Mouse (Mus musculus): ENCODE data around the gene Lypd6b.

The Lypd6b gene

GRCm38 (mm10) chr2:49787376-49788050 is at the start of gene Lypd6b:
Gene Lypd6b, plus strand, starts transcription at chr2:49787688.
- no peak for DNase-seq (ENCODE audit: low read depth, low spot score)

DNA sequence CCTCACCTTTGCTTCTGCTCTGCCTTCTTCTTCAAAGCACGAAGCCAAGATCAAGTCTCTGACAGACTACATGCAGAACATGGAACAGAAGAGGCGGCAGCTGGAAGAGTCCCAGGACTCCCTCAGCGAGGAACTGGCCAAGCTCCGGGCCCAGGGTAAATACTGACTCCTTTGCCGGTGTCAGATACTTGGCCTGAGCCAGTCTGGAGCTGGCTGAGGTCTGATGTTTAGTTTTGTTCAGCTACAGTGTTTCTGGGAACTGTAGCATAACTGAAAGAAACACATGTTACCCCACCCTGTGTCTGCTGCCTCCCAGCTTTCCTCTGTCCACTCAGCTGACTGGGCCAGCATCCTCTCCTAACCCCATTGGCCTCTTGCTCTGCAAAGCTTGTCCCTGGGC is 48.4 kb upstream of the Lypd6b start:
- DNase-seq (ENCODE audit: low read depth, low spot score) = no peak

DNA sequence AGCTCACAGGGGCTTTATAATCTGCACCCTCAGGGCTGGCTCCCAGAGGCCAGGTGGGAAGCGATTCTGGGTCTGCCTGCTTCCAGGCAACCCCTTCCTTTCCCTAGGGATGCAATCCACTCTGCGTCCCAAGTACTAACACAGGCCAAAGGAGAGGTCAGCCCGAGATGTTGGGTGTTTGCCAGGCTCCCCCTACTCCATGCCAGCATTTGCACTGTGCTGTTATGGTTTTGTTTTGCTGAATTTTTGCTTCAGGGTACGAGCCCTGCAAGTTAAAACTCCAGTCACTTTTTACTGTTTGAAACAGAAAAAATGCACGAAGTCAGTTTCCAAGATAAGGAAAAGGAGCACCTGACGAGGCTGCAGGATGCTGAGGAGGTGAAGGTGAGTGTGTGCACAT is 46.5 kb upstream of the Lypd6b start:
- no peak for DNase-seq (ENCODE audit: low read depth, low spot score)

DNA sequence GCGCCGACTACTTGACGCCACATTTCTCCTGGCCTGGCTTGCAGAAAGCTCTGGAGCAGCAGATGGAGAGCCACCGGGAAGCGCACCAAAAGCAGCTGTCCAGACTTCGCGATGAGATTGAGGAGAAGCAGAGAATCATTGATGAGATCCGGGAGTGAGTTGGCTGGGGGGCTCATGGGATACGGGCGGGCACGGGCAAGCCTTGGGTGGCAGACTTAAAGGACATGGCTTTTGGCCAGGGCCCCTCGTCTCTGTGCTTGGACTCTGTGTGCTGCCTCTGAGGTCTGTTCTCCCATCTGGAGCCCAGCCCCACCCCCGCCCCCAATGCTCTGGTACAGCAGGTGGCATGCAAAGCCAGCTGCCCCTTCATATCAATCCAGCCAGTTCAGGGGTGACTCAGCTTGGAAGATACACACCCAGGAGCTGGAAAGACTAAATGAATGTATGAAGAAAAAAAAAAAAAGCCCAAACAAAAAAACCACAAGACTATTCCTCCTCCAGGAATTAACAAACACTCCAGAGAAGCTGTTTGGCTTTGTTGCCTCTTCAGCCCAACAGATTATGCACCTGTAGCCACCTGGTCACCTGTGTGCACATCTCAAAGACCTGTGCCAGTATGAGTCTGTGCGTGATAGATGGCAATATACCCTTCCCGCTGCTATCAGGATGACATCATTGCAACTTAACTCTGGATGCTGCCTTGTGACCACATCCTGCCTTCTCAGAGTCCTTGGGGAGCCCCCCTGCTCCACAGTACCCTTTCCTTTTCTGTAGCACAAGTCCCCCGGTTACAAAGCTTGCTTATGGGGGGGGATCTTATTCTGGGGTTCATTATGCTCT is 45.4 kb upstream of the Lypd6b start:
- DNase-seq (ENCODE audit: low read depth, low spot score) = no peak

DNA sequence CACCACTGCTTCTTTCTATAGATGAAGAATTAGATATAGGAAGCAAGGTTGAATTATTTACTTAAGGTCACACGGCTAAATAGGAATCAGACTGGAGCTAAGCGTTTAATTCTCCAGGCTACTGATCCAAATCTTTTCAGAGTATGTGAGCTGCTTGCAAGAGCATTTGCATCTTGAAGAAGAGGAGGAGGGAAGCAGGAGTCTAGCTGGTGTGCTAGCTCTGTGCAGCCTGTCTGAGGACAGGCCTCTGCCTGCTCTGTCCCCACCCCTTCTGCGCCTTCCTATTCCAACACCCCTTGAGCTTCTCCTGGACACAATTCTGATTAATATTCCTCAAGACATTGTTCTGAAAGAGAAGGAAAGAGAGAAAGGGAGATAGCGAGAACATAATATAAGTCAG is 44.6 kb upstream of the Lypd6b start:
- no peak for DNase-seq (ENCODE audit: low read depth, low spot score)

- no peak for DNase-seq (ENCODE audit: low read depth, low spot score)
Observed at GRCm38 (mm10) chr2:49743775-49744174, 43.7 kb upstream of the Lypd6b start.

- DNase-seq (ENCODE audit: low read depth, low spot score) = no peak
Observed at GRCm38 (mm10) chr2:49744251-49745093, 43.0 kb upstream of the Lypd6b start.

DNA sequence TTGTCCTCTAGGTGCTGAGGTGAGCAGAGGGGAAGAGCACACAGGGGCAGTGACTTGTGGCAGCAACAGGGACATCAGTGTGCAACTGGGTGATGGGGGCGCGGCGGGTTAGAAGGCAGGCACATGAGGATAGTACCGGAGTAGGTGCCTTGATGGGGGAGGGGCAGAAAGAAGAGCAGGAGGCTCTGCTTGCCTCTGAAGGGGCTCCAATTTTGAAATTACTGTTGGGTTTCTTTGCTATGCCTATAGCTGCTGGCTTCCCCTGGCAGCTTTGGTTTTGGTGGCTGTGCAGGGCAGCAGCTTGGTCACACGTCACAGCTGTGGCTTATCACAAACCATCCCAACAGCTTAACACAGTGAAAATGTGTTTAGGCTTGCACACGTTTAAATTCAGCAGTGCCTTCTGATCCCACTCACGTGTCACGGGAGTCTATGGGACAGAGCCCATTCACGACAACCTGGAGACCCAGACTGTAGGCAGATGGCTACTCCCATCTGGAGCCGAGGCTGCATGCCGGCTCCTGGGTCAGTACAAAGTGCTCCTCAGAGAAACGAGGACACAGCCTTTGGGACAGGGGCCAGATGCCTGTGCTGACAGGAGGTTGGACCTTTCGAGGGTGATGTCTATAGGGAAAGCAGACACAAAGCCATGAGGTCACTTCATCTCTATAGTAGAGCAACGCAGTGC is 42.2 kb upstream of the Lypd6b start:
- DNase-seq (ENCODE audit: low read depth, low spot score) = no peak

DNA sequence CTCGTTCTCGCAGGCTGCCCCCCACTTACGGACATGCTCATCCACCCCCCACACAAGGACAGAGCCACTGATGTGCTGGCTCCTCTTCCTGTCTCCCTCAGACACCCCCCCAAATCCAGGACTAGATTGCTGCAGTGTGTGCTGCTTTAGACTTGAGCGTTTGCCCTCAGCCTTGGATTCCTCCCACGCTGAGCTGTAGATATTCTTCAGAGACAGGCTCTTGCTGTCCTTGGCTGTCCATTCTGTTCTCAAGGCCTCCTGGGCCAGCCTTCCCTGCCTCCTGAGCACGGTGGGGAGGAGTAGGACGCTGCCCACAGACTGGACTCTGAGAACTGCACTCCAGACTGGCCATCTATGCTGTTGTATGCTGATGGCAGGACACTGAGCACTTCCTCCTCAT is 40.5 kb upstream of the Lypd6b start:
- no peak for DNase-seq (ENCODE audit: low read depth, low spot score)

- no peak for DNase-seq (ENCODE audit: low read depth, low spot score)
Observed at GRCm38 (mm10) chr2:49747670-49748069, 39.8 kb upstream of the Lypd6b start.

- DNase-seq (ENCODE audit: low read depth, low spot score) = no peak
Observed at GRCm38 (mm10) chr2:49748628-49749342, 38.7 kb upstream of the Lypd6b start.

- DNase-seq (ENCODE audit: low read depth, low spot score) = no peak
Observed at GRCm38 (mm10) chr2:49749730-49750576, 37.5 kb upstream of the Lypd6b start.

DNA sequence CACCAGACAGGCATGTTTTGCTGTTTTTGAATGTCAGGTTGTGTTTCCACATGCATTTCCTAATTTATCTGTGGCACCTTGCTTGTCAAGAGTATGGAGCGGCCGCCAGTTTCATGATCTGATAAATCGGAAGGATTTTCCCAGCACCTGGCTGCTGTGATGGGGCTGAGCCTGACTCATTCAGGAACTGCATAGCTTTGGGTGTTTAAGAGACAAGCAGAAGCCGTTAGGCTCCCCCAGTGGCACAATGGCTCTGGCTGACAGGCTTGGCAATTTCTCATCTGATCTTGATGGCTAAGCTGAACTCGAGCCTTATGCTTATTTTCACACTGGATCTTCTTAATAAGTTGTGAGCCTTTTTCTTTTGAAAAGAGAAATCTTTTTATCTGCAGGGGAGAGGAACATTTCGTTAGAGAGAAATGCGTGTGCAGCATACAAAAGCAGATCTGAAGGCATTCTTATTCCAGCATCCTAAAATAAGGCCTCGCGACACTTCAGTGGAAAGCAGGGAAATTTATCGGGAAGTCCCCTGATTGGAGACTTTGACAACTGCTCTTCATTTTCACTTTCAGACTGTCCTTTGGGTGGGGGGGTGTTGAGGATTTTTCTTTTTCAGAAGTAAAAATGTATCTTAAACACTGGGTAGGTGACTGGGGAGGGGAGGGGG is 35.8 kb upstream of the Lypd6b start:
- DNase-seq (ENCODE audit: low read depth, low spot score) = no peak

- DNase-seq (ENCODE audit: low read depth, low spot score) = no peak
Observed at GRCm38 (mm10) chr2:49752211-49752607, 35.3 kb upstream of the Lypd6b start.

- no peak for DNase-seq (ENCODE audit: low read depth, low spot score)
Observed at GRCm38 (mm10) chr2:49753062-49753461, 34.4 kb upstream of the Lypd6b start.

- DNase-seq (ENCODE audit: low read depth, low spot score) = no peak
Observed at GRCm38 (mm10) chr2:49755054-49755453, 32.4 kb upstream of the Lypd6b start.

- DNase-seq (ENCODE audit: low read depth, low spot score) = no peak
Observed at GRCm38 (mm10) chr2:49757616-49758015, 29.9 kb upstream of the Lypd6b start.

- peak; percentile 31 for DNase-seq (ENCODE audit: low read depth, low spot score)
Observed at GRCm38 (mm10) chr2:49764331-49764946, 23.0 kb upstream of the Lypd6b start.

GRCm38 (mm10) chr2:49768916-49769315 is 18.6 kb upstream of the Lypd6b start:
- DNase-seq (ENCODE audit: low read depth, low spot score) = no peak

Measured in c-Kit-negative CD71-positive TER-119-positive erythroid progenitor cells, embryonic 14.5 days (primary cell).